Mouse (Mus musculus) neural tube, embryonic 13.5 days (tissue): ENCODE measurements at regions not wholly inside any gene's neighbourhood (a gene's known extent, or its start where the extent isn't known, plus 50 kb on each side); places are given as distances from the start of the nearest gene placed in this dataset.

Source experiments
- ATAC-seq: fragments of 200-750 bp; cut with Nextera tagmentation; 2 replicates; pipeline ENCODE4 v1.8.0; 2017; ENCODE audit warnings: low read depth, mild to moderate bottlenecking, moderate TSS enrichment, moderate library complexity
- H3K27ac ChIP-seq: fragments of 300-500 bp; sonication (generic); replicated peaks from 2 replicates; pipeline ENCODE4 v1.5.1; 2015; ENCODE audit warnings: moderate library complexity, mild to moderate bottlenecking, inconsistent platforms
- H3K27me3 ChIP-seq: fragments of 300-500 bp; sonication (generic); 2 replicates; pipeline ENCODE4 v1.6.1; 2015; ENCODE audit warnings: mild to moderate bottlenecking, inconsistent platforms
- H3K36me3 ChIP-seq: fragments of 300-500 bp; sonication (generic); 2 replicates; pipeline ENCODE4 v1.6.1; 2015; ENCODE audit warnings: mild to moderate bottlenecking, inconsistent platforms
- H3K4me1 ChIP-seq: fragments of 300-500 bp; sonication (generic); replicated peaks from 2 replicates; pipeline ENCODE4 v1.6.1; 2015; ENCODE audit warnings: inconsistent platforms
- H3K4me2 ChIP-seq: fragments of 300-500 bp; sonication (generic); 2 replicates; pipeline ENCODE4 v1.6.1; 2015; ENCODE audit warnings: inconsistent platforms, mild to moderate bottlenecking, moderate library complexity
- H3K4me3 ChIP-seq: fragments of 300-500 bp; sonication (generic); 2 replicates; pipeline ENCODE4 v1.5.1; 2015; ENCODE audit warnings: mild to moderate bottlenecking, inconsistent platforms
- H3K9ac ChIP-seq: fragments of 300-500 bp; sonication (generic); 2 replicates; pipeline ENCODE4 v1.6.1; 2015; ENCODE audit warnings: moderate library complexity, mild to moderate bottlenecking, inconsistent platforms
- H3K9me3 ChIP-seq: fragments of 300-500 bp; sonication (generic); 2 replicates; pipeline ENCODE4 v1.6.1; 2016; ENCODE audit warnings: inconsistent platforms
- WGBS: fragments of 180-500 bp; shearing (Covaris S2); methylation state at CpG from one replicate; pipeline ENCODE4 v1.1.7; 2015; 5-methylcytosine and 5-hydroxymethylcytosine counted together

DNA sequence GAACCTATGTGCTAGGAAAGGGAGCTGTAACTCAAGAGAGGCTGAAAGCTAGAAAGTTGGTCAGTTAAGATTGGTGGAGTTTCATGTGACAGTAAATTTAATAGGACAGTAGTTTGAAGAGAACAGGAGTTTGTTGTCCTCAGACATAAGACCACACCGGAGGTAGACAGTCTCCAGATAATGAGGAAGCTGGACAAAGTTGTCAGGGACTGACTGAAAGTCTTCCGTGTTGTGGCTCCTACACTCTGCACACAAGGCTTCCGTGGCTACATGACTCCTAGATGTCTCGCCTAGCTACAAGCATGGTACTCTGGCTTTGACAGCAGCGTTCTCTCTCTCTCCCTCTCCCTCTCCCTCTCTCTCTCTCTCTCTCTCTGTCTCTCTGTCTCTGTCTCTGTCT is 171.9 kb upstream of the Rreb1 start:
- H3K4me2 ChIP-seq = no peak overlapping the region
- H3K9ac ChIP-seq = no peak overlapping the region
- 89% methylated on average over 5 of the region's 5 CpGs for WGBS
- H3K4me3 ChIP-seq = no peak overlapping the region
- ATAC-seq = no peak
- H3K9me3 ChIP-seq = no peaks in the 10 kb centered on the region
- H3K4me1 ChIP-seq = peaks cover 8% of the 10 kb centered on the region
- H3K27me3 ChIP-seq = no peaks in the 10 kb centered on the region
- H3K36me3 ChIP-seq = no peaks in the 10 kb centered on the region
- no peak overlapping the region for H3K27ac ChIP-seq

DNA sequence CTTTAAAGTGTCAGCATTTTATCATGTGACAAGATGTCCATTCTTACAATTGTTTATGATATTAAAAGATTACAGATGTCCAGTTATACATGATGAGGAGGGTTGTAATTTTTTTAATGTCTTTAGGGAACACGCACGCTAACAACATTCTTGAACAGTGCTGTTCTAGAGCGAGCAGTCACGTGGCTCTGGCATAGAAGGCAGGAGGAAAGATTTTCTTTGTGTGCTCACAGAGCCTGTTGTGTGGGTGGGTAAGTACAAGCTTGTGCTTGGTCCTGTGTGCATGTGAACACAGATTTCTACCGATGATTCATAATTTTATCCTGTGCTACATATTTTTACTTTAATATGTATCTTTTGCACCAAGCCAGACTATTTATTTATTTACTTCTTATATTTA is 169.1 kb upstream of the Rreb1 start:
- H3K36me3 ChIP-seq = no peaks in the 10 kb centered on the region
- ATAC-seq = no peak
- no peaks in the 10 kb centered on the region for H3K4me1 ChIP-seq
- no peaks in the 10 kb centered on the region for H3K9me3 ChIP-seq
- no peak overlapping the region for H3K4me2 ChIP-seq
- no peaks in the 10 kb centered on the region for H3K27me3 ChIP-seq
- 87% methylated on average over 5 of the region's 5 CpGs for WGBS
- no peak overlapping the region for H3K27ac ChIP-seq
- no peak overlapping the region for H3K4me3 ChIP-seq
- no peak overlapping the region for H3K9ac ChIP-seq

DNA sequence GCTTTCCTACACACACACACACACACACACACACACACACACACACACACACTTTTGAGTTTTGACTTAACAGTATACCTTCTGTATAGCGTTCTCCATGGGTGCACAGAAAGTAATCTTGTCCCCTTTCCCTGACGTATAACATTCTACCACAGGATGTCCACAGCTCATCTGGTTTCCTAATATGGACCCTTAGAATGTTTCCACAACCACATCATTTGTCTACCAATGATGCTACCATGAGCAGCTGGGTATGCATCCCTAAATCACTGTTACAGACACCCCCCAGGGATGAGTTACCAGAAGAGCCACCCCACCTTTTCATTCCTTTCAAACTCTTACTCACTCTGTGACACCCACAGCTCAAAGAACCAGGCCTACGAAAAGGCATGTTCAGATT is 166.8 kb upstream of the Rreb1 start:
- no peaks in the 10 kb centered on the region for H3K4me1 ChIP-seq
- H3K27me3 ChIP-seq = no peaks in the 10 kb centered on the region
- no peaks in the 10 kb centered on the region for H3K9me3 ChIP-seq
- no peaks in the 10 kb centered on the region for H3K36me3 ChIP-seq
- H3K4me3 ChIP-seq = no peak overlapping the region
- ATAC-seq = no peak
- H3K27ac ChIP-seq = no peak overlapping the region
- no peak overlapping the region for H3K4me2 ChIP-seq
- WGBS = 89% methylated on average over 3 of the region's 3 CpGs
- no peak overlapping the region for H3K9ac ChIP-seq

DNA sequence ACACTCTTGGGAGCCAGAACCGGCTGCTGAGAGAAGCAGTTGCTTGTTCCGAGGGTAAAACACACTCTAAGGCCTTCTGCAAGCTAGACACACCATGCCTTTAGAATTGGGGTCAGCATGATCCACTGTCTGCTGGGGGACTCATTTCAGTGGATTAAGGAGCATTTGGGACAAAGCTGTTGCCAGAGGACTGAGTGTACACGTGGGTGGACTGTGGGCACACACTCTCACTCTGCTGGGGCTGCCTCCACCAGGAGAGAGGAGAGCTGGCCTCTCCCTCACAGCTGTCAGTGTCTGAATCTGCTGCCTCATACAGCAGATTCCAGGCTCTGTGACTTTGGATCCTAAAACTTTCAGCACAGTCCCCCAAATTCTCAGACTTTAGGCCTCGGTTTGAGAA is 161.2 kb upstream of the Rreb1 start:
- Histone ChIP-seq H3K4me2 (no peak overlapping the region), H3K4me1 (no peaks in the 10 kb centered on the region), H3K4me3 (no peak overlapping the region), H3K9ac (no peak overlapping the region), H3K36me3 (no peaks in the 10 kb centered on the region), H3K27ac (no peak overlapping the region), H3K27me3 (no peaks in the 10 kb centered on the region), H3K9me3 (no peaks in the 10 kb centered on the region)
- ATAC-seq = no peak
- 87% methylated on average over 4 of the region's 4 CpGs for WGBS

DNA sequence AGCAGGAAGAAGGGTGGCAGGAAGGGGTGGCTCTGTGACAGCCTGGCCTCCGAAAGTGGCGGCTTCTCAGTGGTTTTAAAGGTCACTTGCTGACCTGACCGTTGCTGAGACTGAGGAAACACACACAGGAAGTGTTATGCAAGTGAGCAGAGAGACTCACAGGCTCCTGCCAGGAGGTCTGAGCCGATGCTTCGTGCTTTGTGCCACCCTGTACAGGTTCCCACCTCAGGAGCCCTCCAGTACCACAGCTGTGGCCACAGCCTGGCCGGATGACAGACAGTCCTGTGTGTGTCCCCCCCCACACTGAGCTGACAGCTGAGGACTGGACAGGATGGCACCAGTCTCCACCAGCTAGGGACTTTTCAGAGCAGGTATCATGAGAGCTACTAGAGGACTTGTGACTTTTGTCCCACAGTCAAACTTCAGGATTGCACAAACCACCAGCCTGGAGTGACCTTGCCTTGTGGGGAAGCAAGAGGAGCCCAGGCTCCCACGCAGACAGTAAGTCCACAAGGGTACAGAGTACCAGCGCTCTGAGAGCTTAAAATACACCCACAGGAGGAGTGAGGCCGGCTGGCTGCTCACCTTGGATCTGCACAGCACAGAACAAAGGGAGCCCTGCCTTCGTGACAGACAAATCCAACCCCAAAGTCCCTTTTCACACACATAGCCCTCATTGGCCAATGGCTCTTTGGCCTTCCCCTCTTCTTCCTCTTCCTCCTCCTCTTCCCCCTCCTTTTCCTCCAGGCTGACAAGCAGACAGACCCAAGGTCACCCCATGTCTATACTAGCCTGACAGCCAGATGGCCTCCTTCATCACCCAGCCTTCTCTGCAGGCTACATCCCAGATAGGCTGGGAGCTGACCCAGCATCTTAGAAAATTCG is 158.1 kb upstream of the Rreb1 start:
- Histone ChIP-seq H3K9me3 (no peaks in the 10 kb centered on the region), H3K27me3 (no peaks in the 10 kb centered on the region), H3K4me3 (no peak overlapping the region), H3K36me3 (no peaks in the 10 kb centered on the region), H3K4me2 (no peak overlapping the region), H3K27ac (no peak overlapping the region), H3K9ac (no peak overlapping the region), H3K4me1 (no peaks in the 10 kb centered on the region)
- 66% methylated on average over 11 of the region's 11 CpGs for WGBS
- 0 out of 2 replicates have a peak, but pooled peaks have one; percentile 15 for ATAC-seq

DNA sequence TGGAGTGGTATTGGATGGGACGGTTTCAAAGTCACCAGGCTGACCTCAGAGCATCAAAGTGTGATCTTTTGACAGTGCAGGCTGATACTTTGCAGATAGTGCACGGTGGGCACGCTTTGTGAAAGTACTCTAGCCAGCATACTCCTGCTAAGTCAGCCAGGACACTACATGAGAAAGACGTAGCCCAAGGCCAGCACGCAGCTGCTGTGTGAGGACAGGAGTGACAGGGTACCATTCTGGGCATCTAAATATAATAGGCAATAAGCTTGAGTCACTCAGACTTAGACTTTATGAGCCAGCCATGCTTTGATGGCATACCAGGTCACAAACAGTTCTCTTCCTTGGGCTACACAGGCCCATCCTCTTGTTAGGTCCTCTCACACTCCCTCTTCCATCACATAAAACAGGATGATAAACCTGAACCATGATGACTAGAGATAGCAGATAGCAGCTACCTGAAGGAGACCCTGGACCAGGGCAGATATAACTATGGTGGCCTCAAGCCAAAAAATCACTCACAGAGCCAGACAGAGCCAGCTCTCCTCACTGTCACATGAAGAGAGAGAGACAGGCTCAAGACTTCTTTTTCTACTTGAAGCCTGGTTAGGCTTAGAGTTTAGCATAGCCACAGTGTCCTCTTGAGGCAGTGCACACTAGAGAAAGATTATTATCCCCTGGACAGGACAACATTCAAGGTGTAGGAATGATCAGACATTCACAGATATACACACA is 156.7 kb upstream of the Rreb1 start:
- Histone ChIP-seq H3K4me1 (no peaks in the 10 kb centered on the region), H3K9me3 (no peaks in the 10 kb centered on the region), H3K27ac (no peak overlapping the region), H3K27me3 (no peaks in the 10 kb centered on the region), H3K4me2 (no peak overlapping the region), H3K36me3 (no peaks in the 10 kb centered on the region), H3K9ac (no peak overlapping the region), H3K4me3 (no peak overlapping the region)
- 90% methylated on average over 5 of the region's 5 CpGs for WGBS
- no peak for ATAC-seq

DNA sequence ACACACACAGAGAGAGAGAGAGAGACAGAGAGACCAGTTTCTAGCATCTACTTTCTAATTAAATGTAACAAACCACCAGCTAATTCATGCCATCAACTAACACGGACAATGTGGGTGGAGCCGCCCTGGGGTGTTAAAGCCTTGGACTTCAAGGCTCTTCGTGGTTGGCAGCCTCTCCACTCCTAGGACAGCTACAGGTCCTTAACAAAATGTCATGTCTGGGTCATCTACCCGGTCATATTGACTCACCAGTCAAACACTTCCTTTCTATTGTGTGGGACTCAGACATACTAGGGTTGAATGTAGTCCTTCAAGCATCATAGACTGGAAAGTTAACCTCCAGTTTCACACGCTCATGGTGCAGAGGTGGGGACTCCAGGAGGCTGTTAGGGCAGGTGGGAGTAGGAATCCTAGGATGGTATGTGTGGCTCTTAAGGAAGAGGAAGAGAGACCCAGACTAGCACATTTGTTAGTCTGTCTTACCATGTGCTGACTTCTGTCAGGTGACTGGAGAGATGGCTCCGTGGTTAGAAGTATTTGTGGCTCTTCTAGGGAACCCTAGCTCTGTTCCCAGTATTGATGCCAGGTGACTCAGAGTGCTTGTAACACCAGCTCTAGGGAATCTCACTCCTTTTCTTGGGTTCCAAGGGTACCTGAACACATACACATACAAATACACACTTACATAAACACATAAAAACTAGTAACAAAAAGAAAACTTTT is 155.7 kb upstream of the Rreb1 start:
- 75% methylated on average over 6 of the region's 6 CpGs for WGBS
- Histone ChIP-seq H3K4me2 (no peak overlapping the region), H3K4me1 (no peaks in the 10 kb centered on the region), H3K36me3 (no peaks in the 10 kb centered on the region), H3K4me3 (no peak overlapping the region), H3K27ac (no peak overlapping the region), H3K27me3 (no peaks in the 10 kb centered on the region), H3K9me3 (no peaks in the 10 kb centered on the region), H3K9ac (no peak overlapping the region)
- ATAC-seq = no peak

DNA sequence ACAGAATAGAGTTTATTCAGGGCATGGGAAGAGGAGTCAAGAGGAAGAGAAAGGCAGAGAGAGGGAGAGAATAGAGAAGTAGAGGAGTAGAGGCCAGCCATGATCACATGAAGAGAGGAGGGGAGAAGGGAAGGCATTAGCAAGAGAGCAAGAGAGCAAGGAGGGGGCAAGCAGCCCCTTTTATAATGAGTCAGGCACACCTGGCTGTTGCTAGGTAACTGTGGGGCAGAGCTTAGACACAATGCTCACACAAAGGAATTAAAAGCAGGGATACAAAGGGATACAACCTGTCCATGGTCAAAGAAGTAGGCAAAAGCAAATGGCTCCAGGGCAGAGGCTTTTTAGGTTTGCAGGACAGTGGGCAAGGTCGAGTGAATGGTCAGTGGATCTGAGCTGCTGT is 153.5 kb upstream of the Rreb1 start:
- H3K4me3 ChIP-seq = no peak overlapping the region
- no peak for ATAC-seq

DNA sequence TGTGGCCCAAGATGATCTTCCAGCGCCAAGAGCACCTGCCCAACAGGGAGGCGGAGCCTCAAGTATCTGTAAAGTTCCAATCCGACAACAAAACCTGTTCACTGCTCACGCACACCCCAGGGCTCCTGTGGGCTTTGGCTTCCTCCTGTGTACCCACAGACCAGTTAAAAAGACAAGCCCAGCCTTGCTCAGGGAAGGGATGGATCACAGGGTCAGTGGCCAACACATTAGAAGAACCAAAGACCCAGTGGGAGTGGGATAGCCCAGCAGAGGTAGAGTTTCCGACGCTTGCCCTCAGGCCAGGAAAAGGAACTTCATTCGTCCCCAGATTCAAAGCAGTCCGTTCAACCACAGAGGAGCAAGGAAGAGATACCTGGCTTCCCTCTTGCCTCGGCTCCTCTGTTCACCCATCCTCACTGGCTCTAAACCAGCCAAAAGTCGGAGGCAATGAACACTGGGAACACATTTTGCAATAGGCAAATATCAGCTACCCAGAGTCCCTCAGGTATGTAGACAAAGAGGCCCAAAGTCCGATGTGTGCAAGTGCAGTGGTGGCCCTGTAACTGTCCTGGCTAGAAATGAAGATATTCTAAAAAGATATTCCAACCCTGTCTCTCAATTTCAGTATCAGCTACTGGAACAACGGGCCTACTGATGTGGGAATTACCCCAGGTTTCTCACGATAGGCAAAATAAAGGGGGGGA is 152.5 kb upstream of the Rreb1 start:
- ATAC-seq = no peak
- 87% methylated on average over 13 of the region's 13 CpGs for WGBS
- Histone ChIP-seq H3K27me3 (no peaks in the 10 kb centered on the region), H3K9ac (no peak overlapping the region), H3K36me3 (no peaks in the 10 kb centered on the region), H3K4me3 (no peak overlapping the region), H3K27ac (no peak overlapping the region), H3K9me3 (no peaks in the 10 kb centered on the region), H3K4me1 (peaks cover 8% of the 10 kb centered on the region; the same call in 1 of the 2 replicates), H3K4me2 (no peak overlapping the region)

More for the DNA sequence above, 153.5 kb upstream of the Rreb1 start:
- no peaks in the 10 kb centered on the region for H3K27me3 ChIP-seq
- H3K9ac ChIP-seq = no peak overlapping the region
- no peaks in the 10 kb centered on the region for H3K9me3 ChIP-seq
- H3K36me3 ChIP-seq = no peaks in the 10 kb centered on the region
- H3K27ac ChIP-seq = no peak overlapping the region
- 54% methylated on average over 1 of the region's 1 CpGs for WGBS
- H3K4me2 ChIP-seq = no peak overlapping the region
- peaks cover 8% of the 10 kb centered on the region; the same call in 1 of the 2 replicates for H3K4me1 ChIP-seq

DNA sequence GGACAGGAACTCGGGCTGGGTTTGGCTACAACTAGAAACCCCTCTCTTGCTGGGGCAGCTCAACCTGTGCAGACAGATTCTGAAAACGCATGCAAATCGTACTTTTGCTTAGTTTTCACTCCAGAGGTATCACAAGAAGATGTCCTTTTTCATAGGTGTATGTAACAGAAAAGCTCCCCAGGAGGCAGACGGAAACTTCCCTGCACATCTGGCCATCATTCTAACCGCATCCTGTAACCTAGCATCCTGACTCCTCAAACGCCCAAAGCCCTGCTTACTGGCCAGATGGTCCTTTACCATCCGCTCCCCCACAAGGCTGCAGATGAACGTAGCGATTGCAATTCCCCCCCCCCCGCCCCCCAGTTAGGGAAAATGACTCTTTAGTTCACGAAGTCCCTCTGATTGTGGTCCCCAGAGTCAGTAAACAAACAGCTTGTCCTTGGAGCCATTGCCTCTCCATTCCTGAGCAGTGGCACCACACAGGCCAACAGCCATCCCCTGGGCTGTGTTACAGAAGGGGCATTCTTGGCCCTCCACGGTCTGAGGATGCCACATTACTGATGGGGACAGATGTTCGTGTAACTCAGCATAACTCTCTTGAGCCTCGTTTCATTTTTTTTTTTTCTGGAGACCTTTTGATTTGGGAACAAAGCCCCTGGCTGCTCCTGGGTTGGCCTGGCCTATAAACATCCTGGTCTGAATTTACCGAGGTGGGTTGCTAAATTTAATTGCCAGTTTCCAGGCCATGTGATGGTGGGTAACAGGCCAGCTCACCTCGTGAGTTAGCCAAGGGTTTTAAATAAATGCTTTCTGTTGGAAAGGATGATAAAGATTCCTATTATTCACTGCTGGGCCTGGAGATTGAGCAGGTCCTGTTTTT is 149.6 kb upstream of the Rreb1 start:
- 56% methylated on average over 16 of the region's 16 CpGs for WGBS
- Histone ChIP-seq H3K9me3 (peaks cover 10% of the 10 kb centered on the region; the same call in 1 of the 2 replicates), H3K4me3 (no peak overlapping the region), H3K36me3 (no peaks in the 10 kb centered on the region), H3K4me1 (peaks cover 8% of the 10 kb centered on the region; the same call in 1 of the 2 replicates), H3K27me3 (no peaks in the 10 kb centered on the region), H3K4me2 (no peak overlapping the region), H3K9ac (no peak overlapping the region), H3K27ac (no peak overlapping the region)
- peak; percentile 69; the same call in 1 of the 2 replicates for ATAC-seq
